Mouse (Mus musculus) thymus, postnatal 14 days (tissue): ENCODE data around the gene Safb.
A peak's percentile ranks its signal among the peaks of the same experiment; 100 is the strongest.

Experiments
- DNase-seq: peaks from one replicate; pipeline ENCODE4 v3.0.0; 2021

Safb gene

GRCm38 (mm10) chr17:56584257-56585130, at the start of gene Safb, which contains the start of gene Safb2:
TSS of gene Safb (plus strand) at chr17:56584825.
TSS of gene Safb2 (minus strand) at chr17:56584585.
- DNase-seq, result peak; percentile 99

- DNase-seq, result no peak
Observed at GRCm38 (mm10) chr17:56536192-56536591, 48.4 kb upstream of the Safb start.

GRCm38 (mm10) chr17:56536874-56537273, 47.8 kb upstream of the Safb start:
- DNase-seq, result no peak

GRCm38 (mm10) chr17:56537912-56538311, 46.7 kb upstream of the Safb start:
- no peak for DNase-seq

DNA sequence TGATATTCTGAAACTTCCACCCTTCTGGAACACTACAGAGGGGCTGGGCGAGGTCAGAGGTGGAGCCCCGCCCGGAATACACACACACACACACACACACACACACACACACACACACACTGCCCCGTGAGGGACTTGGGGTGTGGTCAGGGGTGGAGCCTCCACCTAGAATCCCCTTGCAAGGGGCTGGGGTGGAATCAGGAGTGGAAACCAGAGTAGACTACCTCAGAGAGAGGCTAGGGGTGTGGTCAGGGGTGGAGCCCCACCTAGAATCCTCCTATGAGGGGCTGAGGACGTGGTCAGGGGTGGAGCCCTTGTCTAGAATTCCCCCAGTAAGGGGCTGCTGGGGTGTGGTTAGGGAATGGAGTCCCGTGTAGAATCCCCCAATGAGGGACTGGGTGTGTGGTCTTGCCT, 44.1 kb upstream of the Safb start:
- DNase-seq, result no peak

DNA sequence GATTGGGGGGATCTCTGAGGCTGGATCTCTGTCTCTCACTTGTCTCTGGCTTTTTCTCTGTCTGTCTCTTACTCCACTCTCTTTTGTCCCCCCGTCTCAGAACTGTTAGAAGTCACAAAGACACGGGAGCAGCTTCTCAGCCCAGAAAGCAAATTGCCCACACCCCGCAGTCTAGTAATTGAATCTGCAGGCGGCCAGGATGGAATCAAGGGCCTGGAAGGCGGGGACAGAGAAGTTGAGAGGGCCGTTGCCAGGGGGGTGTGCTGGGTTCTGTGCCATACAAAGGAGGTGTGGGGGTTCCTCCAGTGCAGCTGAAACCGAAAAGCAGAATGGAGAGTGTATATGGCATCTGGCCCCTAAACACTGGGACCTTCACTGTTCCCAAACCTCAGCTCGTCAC, 41.9 kb upstream of the Safb start:
- no peak for DNase-seq

- DNase-seq, result no peak
Observed at GRCm38 (mm10) chr17:56543684-56544224, 40.9 kb upstream of the Safb start.

GRCm38 (mm10) chr17:56544699-56545387, 39.8 kb upstream of the Safb start:
- DNase-seq, result no peak

DNA sequence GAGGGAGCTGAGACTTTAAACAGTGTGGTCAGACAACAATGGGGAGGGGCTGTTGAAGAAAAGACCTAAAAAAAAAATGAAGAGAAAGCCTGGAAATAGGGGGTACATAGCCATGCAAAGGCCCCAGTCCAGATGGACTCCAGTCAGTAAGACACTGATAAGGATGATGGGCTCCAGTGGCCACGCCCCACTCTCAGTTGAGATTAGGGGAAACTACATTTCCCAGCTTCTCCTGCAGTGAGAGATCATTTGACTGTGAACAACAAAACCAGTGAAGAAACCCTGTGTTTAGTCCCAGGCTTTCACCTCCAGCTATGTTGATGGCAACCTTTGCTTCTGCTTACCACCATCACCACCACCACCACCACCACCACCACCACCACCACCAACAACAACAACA, 38.7 kb upstream of the Safb start:
- no peak for DNase-seq

DNA sequence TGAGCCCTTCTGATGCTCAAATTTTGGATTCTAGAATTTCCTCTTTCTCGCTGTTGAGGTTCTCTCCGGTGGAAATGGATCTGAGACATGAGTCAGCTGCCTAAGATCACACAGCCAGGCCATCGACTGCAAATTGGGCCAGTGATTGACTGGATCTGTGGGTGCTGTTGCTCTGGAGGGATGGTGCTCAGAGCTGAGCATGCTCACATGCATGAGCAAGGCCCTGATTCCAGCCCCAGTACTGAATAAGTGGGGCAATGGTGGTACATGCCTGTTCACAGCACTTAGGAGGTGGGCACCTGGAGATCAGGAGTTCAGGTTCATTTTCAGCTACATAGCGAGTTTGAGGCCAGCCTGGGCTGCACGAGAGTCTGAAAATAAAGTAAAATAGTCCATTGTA, 38.0 kb upstream of the Safb start:
- no peak for DNase-seq

- no peak for DNase-seq
Observed at GRCm38 (mm10) chr17:56547116-56547845, 37.3 kb upstream of the Safb start.

- no peak for DNase-seq
Observed at GRCm38 (mm10) chr17:56547846-56548604, 36.6 kb upstream of the Safb start.

DNA sequence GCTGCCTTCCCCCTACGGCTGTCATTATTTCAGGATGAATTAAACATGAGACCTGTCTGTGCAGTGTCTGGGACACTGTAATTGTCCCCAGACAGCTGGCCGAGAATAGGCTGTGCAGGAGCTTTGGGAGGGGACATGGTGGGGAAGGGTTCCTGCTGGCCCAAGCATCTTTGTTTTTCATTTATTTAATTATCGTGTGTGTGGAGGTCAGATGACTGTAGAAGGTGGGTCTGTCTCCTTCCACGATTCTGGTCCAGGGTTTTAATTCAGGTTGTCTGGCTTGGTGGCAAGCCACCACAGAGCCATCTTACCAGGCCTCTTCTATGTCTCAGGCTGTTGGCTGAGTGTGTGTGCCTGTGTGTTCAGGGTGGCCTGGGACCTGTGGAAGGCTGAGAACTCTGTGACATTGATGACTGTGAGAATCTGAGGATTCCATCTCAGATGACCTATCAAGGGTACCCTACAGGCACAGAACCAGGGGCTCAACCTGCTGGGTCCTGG, 36.0 kb upstream of the Safb start:
- DNase-seq, result no peak

DNA sequence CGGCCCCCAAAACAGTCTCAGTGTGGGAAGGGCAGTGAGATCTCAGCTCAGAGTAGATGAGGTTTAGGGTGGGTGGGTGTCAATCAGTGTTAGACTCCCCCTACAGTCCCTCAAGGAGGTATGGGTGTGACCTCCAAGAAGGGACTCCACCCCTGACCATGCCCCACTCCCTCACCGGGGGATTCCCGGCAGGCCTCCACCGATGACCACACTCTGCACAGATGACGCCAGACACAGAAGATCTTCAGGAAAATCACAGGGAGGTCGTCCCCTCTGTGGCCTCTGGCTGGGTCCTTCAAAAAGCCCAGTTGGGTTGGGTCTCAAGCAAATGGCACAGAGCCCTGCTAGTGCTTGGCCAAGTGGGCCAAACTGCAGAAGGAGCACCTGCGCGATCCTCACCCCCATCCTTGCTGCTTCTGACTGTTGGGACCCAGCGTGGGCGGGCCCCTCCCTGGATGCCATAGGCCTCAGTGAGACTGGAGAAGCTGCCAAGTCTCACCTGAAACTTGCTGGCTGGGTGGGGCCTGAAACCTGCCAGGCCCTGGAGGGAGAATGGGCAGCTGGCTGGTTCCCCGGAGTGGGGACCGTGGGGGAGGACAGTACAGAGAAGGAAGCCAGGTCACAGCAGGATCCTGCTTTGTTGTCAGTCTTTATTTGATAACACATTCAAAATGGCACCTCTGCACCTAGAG, 33.7 kb upstream of the Safb start:
- DNase-seq, result no peak

DNA sequence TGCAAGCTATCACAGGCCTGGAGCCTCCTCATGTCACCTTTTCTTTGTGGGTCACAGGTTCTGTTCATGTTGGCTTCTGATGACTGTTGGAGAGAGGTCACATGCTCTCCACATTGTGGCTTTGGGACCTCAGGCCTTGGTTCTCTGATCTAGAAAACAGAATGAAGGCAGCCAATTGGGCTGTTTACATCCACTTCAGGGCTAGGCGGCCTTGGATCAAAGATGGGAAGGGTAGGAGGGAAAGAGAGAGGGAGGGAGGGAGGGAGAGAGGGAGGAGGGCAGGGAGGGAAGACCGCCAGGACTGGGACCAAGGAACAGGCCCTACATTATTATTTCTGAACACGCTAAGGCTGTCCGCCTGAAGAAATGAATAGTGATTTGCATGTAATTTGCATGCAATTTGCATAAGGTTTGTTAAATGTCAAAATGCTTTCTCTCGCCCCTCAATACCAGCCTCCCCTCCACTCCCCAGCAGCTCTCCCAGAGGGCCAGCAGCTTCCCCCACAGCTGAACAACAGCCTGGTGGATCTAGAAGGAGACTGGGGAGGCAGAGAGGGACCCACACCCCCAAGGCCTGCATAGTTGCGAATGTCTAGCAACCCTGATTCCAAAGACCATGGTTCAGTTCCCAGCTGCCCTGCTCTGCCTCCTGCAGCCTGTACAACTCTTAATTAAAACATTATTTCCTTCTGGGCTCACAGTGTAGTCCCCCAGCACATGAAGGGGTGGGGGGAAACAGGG, 32.6 kb upstream of the Safb start:
- DNase-seq, result no peak

DNA sequence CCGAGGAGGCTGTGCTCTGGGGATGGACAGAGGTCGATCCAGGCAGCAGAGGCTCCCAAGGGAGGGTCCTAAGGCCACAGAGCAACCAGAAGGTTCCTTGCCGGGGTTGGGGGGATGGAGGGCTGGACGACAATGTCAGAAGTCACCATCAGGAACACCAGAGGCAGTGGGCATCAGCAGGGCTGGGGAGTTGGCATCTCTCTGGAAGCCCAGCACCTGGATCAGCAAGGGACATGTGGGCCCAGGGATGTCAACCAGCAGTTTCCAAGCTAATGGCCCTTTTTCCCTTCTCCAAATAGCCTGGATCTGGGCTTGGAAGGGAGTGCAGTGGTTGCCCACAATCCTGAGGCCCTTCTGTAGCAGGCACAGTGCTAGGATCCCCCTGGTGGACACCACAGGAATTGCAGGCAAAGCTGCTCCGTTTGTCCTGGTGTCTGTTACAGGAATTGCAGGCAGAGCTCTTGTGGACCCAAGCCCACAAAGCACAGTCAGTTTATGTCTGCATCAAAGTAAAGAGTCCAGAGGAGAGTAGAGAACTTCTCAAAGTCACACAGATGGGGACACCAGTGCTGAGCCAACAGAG, 31.8 kb upstream of the Safb start:
- peak; percentile 78 for DNase-seq

GRCm38 (mm10) chr17:56554122-56554551, 30.5 kb upstream of the Safb start, which contains the start of gene Gm20219:
TSS of gene Gm20219 (minus strand) at chr17:56554387.
- no peak for DNase-seq

DNA sequence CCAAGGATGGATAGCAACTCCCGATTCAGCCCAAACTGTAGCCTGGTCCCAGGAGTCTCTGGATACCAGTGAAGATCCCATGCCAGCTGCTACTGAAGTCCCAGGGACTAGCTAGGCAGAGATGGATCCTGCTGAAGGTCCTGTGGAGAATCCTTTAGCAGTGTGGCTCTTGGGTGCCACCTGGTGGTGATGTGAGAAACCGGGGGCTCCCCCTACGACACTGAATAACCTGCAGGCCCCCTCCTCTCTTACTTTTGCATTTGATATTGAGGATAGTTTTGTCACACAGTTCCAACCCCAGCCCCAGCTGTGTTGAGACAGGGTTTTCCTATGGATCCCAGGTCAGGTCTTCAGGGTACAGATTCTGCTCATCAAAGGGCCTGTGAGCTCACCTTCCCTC, 26.2 kb upstream of the Safb start:
- DNase-seq, result peak; percentile 74

- DNase-seq, result no peak
Observed at GRCm38 (mm10) chr17:56559386-56559785, 25.2 kb upstream of the Safb start.

DNA sequence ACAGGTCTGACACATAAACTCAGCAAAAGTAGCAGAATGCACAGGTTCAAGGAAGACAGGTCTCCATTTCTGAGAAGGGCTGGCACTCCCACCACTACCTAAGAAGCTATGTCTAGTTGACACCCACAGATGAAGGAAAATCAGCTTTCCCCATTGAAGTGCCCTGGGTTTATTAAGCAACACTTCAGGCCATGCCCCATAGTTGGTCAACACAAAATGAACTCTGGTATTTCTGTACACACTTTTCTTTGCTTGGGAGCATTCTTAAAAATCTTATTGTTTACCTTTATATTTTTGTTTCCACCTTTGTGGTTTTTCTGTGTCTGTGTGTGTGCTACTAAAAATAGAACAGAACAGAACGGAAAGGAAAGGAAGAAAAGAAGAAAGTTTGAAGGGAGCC, 24.5 kb upstream of the Safb start:
- DNase-seq, result no peak
